Mouse (Mus musculus) small intestine, adult 2 months (tissue): ENCODE measurements at regions not wholly inside any gene's neighbourhood (a gene's known extent, or its start where the extent isn't known, plus 50 kb on each side); places are given as distances from the start of the nearest gene placed in this dataset.

ENCODE experiments used
- CTCF ChIP-seq: fragments of 200-500 bp; IDR thresholded peaks from 2 replicates; pipeline ENCODE4 v1.5.1; 2012; ENCODE audit warnings: low read depth, mild to moderate bottlenecking, control low read depth, inconsistent platforms, low read length, moderate library complexity, mixed read lengths; ENCODE audit not compliant: insufficient replicate concordance, insufficient read length; ENCODE audit errors: extremely low read depth
- POLR2A ChIP-seq: fragments of 200-500 bp; IDR thresholded peaks from 2 replicates; pipeline ENCODE4 v1.6.1; 2012; ENCODE audit warnings: low read depth, mild to moderate bottlenecking, control low read depth, inconsistent platforms, low read length, moderate library complexity

GRCm38 (mm10) chr16:24053403-24053802, 64.8 kb upstream of the Bcl6 start:
- TF ChIP-seq CTCF = no peak
- TF ChIP-seq POLR2A = no peak
